Mouse (Mus musculus) heart, postnatal 4 days (tissue): ENCODE measurements at regions not wholly inside any gene's neighbourhood (a gene's known extent, or its start where the extent isn't known, plus 50 kb on each side); places are given as distances from the start of the nearest gene placed in this dataset.
A peak's percentile ranks its signal among the peaks of the same experiment; 100 is the strongest.

Source experiments
- DNase-seq: peaks from one replicate; pipeline ENCODE4 v3.0.0; 2021

- no peak for DNase-seq
Observed at GRCm38 (mm10) chr4:125350056-125350455, 140.4 kb upstream of the Grik3 start.

DNA sequence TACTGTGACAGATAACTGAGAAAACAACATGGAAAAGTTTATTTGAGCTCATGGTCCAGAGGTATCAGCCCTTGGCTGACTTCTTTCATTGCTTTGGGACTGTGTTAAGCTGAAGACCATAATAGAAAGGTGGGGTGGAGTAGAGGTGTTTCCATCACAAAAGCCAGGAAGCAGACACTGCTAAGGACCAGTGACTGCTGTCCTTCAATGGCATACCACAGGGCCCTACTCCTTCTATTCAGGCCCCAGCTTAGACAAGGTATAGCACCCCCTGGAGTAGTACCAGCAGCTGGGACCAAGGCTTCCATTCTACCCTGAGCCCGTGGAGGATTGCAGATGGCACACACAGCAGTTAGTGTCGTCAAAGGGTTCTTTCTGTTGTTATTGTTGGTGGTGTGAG, 151.4 kb upstream of the Grik3 start:
- DNase-seq: no peak

DNA sequence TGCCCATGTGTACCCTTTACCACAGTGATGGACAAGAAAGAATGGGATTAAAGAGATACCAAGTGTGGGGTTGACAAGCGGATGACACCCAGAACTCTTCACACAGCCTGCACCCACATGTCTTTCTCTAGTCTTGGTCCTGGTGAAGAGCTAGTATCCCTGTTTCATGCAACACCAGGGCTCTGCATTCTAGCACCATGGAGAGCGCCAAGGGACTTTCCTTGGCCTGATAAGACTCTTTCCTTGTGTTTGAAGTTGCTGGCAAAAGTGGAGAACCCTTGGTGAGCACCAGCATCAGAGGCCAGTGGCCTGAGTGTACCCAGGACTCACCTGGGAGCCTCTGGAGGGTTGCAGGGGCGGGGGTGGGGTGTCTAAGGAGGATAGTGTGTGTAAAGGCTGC, 161.7 kb upstream of the Grik3 start:
- DNase-seq: peak; percentile 28

- DNase-seq: no peak
Observed at GRCm38 (mm10) chr4:125324495-125324894, 166.0 kb upstream of the Grik3 start.

DNA sequence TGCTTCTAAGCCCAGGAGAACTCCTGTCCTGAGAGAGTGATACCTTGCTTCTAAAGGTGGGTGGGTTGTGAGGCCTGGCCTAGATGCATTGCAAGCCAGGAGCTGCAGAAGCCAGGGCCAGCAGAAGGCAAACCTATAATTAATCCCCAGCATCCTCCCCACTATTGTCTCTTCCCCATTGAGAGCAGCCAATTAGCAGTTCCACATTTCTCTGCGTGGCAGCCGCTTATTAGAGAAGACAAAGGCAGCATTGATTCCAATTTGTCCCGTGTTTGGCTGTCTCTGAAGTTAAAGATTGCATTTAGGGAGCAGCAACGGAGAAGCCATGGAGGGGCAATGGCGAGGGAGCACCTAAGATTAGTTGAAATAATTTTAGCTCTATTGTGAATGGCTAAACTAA, 171.2 kb upstream of the Grik3 start:
- DNase-seq: no peak

DNA sequence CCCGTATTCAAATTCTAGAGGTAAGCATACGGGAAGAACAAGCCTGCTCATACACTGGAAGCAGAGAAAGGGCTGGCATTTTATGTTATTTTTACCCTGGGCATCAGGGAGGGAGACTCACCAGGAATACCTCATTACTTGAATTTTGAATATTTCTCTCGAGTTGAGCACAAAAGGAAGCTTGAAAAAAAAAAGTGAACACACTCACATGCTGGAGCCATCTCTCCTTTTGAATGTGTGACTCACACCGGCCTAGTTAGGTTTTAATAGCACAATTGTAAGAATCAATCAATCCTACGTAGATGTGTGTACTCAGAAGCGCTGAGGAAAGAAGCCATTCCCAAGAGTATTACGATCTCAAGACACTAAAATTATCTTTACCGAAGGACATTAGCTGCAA, 172.2 kb upstream of the Grik3 start:
- no peak for DNase-seq

- DNase-seq: no peak
Observed at GRCm38 (mm10) chr4:125316876-125317275, 173.6 kb upstream of the Grik3 start.

GRCm38 (mm10) chr4:125315818-125316217, 174.7 kb upstream of the Grik3 start:
- DNase-seq: no peak

- no peak for DNase-seq
Observed at GRCm38 (mm10) chr4:125313892-125314291, 176.6 kb upstream of the Grik3 start.

GRCm38 (mm10) chr4:125313252-125313651, 177.2 kb upstream of the Grik3 start:
- no peak for DNase-seq

GRCm38 (mm10) chr4:125308171-125308570, 180.5 kb upstream of the Zc3h12a start:
- DNase-seq: no peak

- DNase-seq: no peak
Observed at GRCm38 (mm10) chr4:125305766-125306165, 178.1 kb upstream of the Zc3h12a start.

DNA sequence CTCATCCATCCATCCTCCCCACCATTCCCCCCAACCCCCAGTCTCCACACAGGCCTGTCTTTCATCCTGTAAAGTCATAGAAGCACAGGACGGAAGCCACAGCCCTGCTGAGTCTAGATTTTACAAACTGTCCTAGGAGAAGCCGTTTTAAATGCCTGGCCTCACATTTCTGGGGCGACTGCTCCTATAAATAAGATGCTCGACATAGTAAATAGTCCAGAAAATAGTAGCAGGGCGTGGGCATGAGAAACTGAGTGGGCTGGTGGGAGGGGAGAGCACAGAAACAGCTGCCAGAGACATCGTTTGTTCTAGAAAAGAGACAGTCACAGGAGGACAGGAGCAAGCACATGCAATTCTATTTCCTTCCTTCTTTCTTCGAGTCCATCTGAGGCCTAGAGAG, 175.0 kb upstream of the Zc3h12a start:
- no peak for DNase-seq

GRCm38 (mm10) chr4:125300503-125301457, 173.1 kb upstream of the Zc3h12a start:
- DNase-seq: peak; percentile 89

DNA sequence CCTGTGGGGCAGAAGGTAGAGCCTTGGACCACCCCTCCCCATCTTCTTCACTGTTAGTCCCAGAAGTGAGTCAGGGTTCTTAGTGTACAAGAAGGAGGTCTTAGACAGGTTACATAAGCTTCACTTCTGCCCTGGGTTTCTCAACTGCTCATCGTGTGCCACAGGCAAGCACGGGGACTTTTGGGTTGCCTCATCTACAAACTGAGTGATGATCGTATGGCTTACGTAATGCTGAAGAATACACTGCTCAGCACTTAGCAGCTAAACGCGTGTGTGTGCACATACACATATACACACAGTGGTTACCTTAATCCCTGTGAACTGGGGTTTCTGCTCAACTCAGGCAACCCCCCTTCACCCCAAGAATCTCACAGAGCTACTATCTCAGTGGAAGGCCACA, 163.1 kb upstream of the Zc3h12a start:
- DNase-seq: no peak

GRCm38 (mm10) chr4:125289709-125290108, 162.1 kb upstream of the Zc3h12a start:
- DNase-seq: no peak

- no peak for DNase-seq
Observed at GRCm38 (mm10) chr4:125289031-125289449, 161.4 kb upstream of the Zc3h12a start.

DNA sequence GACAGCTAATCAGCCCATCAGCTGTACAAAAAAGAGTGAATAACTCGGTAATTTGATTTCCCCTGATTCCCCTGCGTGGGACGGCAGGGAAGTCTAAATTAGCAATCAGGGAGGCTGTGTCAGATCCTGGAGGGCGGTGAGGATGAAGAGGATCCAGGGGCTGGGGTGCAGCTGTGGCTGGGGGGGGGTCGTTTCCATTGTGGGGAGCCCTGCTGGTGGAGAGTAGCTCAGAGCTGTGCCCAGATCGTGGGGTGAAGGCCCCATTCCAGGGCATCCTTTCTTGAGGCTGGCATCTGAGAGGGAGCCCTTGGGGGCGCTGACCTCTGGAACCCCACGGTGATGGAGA, 155.3 kb upstream of the Zc3h12a start:
- no peak for DNase-seq

- peak; percentile 55 for DNase-seq
Observed at GRCm38 (mm10) chr4:125282154-125282973, 154.7 kb upstream of the Zc3h12a start.

GRCm38 (mm10) chr4:125279165-125279564, 151.5 kb upstream of the Zc3h12a start:
- DNase-seq: no peak

DNA sequence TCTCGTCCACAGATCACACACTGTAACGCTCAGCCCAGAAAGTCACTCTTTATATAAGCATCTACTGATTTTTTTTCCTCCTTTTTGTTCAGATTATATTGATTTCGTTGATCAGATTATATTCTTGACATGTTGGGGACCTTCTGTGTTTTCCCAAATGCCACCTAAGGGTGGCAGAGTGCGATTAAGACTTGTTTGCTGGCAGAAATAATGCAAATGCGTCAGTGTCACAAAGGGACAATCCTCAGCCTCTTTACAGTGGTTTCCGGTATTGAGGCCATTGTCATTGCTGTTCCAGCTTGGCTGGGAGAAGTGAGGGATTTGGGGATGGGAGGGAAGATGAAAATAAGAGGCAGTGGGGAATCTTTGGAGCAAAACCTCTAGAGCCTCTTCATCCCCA, 149.2 kb upstream of the Zc3h12a start:
- DNase-seq: no peak

DNA sequence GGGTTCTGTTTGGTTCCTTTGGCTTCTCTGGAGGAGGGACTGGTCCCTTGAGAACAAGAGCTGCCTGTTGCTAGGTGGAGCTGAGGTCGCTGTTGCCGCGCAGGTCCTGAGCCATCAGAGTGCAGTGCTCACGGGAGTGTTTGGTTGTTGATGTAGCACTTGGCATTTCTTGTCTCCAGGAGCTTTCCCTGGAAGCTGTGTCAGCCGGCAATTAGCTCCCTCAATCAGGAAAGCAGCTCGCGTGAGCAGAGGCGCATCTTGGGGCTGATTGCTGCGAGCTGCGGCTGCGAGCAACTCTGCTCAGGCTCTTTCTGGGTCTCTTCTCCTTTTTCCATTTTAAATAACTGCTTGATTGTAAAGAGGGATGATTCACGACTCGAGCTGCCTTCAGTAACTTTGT, 147.6 kb upstream of the Zc3h12a start:
- DNase-seq: no peak

GRCm38 (mm10) chr4:125270951-125271350, 143.3 kb upstream of the Zc3h12a start:
- DNase-seq: no peak

DNA sequence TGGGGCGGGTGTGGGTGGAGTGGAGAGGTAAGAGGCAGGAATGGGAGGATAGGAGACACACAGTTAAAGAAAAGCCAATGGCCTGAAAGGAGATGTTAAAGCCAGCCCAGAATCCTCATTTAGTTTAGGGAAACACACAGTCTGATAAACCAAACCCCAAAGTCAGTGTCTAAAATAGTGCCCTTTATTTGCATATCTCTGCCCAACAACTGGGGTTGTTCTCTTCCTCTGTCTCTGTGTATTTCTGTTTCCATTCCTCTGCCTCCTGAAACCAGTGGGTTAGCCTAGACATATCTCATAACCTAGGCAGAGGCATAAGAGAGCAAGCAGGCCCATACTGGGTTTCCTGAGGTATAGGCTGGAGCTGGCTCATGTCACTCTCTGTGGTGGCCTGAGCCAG, 138.6 kb upstream of the Zc3h12a start:
- DNase-seq: no peak
